Mouse (Mus musculus): Measurements from ENCODE around the gene Gm8693.
"Not testable (repeated sequence)": the region's sequence is repeated elsewhere in the genome, so short reads cannot be mapped to it uniquely, and the experiment has no call there.

Gm8693 gene

GRCm38 (mm10) chr7:22692217-22692616 lies at the start of gene Gm8693:
Gene Gm8693 (minus strand): TSS chr7:22692317.
- in situ Hi-C loops (cut with MseI, MboI) = not testable (repeated sequence)

DNA sequence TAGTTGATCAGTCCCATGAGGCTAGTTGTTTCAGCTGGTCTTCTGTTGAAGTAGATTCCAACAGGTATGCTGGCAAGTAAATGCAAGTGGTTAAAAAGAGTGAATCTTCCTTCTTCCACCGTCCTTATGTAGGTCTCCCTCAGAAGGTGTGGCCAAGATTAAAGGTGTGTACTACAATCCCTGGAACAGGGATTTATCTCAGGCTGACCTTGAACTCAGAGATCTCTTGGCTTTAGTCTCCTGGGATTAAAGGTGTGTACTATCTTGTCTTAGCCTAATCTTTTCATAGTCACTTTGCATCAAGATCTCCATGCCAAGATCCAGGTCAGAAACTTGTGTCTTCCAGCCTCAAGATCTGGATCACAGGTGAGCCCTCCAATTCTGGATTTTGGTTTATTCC lies 27.5 kb upstream of the Gm8693 start, which contains the start of gene Gm4567:
Gene Gm4567, minus strand, starts transcription at position 101 of the 400 bp plus-strand sequence.
- in situ Hi-C loops (cut with MseI, MboI) = not testable (repeated sequence)

DNA sequence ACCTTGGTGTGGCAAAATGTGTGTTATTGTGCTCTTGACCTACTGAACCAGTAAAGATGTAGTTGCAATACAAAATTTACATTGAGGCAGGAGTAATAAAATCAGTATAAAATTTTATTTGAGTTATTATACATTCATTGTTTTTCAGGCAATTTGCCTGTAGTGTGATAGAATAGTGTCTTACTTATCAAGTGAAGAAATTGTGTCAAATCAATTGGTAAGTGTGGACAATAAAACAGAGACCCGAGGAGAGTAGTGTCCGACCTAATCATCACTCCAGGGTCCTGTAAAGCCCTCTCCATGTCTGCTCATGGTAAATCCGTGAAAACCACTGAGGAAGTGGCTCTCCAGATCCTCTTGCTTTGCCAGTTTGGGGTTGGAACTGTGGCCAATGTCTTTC lies 34.4 kb downstream of the Gm8693 start, which contains the start of gene Vmn1r155:
Gene Vmn1r155, plus strand, starts transcription at position 301 of the 400 bp plus-strand sequence.
- in situ Hi-C loops (cut with MseI, MboI) = not testable (repeated sequence)
